Mouse (Mus musculus) right cerebral cortex, adult 2 months (tissue): Measurements from ENCODE around the gene Cplx2.
A peak's percentile ranks its signal among the peaks of the same experiment; 100 is the strongest.

Experiments
- DNase-seq, 2 experiments: peaks; one replicate each; pipeline ENCODE4 v3.0.0; 2021 to 2022; ENCODE audit warnings: low spot score in 2 of 2

Cplx2 gene

GRCm38 (mm10) chr13:54371049-54371386 is at the start of gene Cplx2:
Gene Cplx2, plus strand, starts transcription at chr13:54371349.
- no peak for DNase-seq

DNA sequence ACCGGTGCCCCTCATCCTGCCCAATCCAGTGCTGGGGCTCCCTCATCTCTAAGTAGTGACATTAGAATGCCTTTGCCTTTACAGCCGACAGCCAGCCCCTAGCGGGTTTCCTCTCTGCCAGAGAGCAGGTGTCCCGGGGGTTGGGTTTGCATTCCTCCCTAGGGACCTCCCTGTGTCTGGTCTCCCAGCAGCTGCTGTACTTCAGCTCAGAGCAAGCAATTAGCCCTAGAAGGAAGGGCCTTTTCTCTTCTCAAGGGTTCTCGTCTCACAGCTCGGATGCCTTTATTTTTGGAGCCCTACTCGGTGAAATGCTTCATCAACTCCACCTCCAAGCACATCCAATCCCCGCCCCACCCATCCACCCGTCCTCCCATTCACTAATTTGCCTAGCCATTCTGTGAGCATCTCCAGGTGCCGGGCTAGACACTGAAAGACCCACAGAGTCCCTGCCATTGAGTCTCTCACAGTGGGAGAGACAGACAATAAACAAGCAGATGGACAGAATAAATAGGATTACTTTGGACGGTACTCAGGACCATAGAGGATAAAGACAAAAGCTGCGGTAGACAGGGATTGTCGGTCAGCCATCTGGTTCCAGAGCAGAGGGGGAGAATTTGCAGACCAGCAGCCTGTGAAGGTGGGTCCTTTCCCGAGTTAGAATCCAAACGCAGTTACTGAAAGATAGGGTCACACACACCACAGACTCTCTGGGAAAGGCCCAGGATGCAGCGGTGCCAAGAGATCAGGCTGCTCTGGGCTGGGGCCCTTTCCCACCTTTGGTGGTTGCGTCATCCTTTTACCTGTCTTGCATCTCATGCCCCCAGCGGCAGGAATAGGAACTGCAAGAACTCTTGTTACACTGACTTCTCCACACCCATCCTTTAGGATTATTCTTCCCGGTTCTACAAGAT is 48.5 kb upstream of the Cplx2 start:
- peak; percentile 73 to 75 for DNase-seq

DNA sequence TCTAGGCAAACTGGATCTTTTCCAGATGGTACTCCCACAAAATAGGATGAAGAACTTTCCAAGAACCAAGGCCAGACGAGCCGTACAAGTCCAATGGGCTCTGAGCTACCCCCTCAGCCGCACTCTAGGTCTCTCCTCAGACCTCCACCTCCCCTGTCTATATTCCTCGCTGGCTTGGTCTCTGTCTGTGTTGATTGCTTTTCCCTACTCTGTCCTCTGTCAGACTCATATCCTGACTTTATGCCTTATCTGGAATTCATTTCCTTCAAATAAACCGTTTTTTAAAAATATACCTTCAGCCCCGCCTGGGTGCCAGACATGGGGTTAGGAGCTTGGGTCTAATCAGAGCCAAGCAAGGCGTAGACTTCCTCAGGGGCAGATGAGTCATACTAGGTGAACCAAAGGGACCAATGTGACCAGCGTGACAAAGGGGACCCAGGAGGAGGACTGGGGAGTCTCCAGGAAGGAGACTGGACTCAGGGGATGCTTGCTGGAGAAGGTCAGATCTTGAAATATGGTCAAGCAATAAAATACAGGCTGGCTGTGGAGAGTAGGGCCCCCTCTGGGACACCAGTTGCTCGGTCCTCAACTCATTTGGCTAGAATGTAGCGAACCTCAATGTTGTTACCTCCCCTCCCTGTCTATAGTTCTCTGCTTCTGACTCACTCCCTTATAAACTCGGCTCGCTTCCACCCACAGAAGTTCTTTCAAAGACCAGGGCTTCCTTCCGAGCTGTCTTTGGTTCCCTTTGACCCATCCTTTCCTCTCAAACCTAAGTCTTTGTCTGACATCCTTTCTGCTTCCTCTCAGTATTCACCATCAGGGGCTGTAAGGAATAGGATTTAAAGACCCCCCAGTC is 47.6 kb upstream of the Cplx2 start:
- DNase-seq, result no peak

- no peak for DNase-seq
Observed at GRCm38 (mm10) chr13:54324178-54324577, 47.0 kb upstream of the Cplx2 start.

GRCm38 (mm10) chr13:54325814-54326213 is 45.3 kb upstream of the Cplx2 start:
- DNase-seq, result peak; percentile 63 to 70

GRCm38 (mm10) chr13:54326686-54327447 is 44.3 kb upstream of the Cplx2 start:
- DNase-seq, result no peak

DNA sequence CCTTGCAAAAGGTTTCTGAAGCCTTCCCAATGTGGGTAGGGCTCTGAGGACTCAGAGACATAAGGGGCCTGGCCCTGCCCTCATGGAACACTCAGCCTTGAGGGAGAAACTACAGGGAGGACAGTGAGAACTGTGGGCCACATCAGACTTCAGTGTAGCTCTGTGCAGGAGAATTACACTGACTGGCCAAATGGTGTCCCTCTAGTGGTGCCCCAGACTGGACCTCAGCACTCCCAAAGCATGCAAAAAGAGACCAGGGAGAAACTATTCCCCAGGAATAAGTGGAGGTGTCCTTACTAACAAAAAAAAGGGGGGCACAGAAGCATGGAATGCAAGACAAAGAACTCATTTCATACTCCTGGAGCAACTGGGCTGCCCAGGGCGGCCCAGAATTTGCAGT is 43.1 kb upstream of the Cplx2 start:
- DNase-seq, result no peak

DNA sequence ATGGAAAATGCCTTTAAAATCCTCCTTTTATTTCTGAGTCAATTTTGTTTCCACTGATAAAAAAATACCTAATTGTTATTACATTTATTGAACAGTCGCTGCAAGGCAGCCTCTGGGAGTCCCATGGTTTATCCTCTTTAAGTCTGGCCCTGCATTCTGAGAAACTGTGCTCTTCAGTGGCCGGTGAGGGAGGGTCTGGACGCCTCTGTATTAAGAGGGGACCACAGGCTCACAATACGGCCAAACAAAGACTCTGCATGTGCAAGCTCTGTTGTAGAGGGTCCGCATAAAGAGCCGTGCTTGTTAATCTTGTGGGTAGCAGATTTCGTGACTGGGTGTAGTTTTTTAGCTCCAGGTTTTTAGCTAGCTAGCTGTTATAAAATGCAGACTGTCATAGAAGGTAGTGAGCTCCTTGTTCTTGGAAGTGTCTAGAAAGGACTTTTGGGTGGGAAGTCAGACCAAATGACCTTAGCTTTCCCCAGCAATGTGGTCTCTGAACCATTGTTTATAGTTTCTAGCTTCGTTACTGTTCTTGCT is 42.1 kb upstream of the Cplx2 start:
- no peak for DNase-seq

GRCm38 (mm10) chr13:54331825-54332675 is 39.1 kb upstream of the Cplx2 start:
- peak in 1 of 2 experiments; percentile 64 for DNase-seq

GRCm38 (mm10) chr13:54332921-54333477 is 38.1 kb upstream of the Cplx2 start:
- no peak for DNase-seq

- peak; percentile 66 to 70 for DNase-seq
Observed at GRCm38 (mm10) chr13:54337058-54337457, 34.1 kb upstream of the Cplx2 start.

- DNase-seq, result no peak
Observed at GRCm38 (mm10) chr13:54337541-54337940, 33.6 kb upstream of the Cplx2 start.

DNA sequence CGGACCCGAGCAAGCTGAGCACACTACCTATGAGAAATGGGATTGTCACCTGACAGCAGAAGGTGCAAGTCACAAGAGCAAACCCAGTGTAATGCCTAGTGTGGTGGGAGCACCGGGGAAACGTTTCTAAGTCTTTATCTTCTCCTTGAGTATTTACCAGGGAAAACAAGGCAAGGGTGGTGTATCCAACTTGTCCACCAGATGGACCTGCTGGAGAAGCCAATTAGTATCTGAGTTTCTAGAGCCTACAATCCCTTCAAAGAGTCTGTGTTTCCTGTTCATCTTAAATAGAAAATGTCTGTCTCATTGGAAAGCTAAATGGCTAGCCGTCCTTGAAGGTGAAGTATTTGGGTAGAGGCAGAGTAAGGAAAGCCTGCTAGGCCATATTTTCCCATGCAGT is 32.3 kb upstream of the Cplx2 start:
- no peak for DNase-seq

DNA sequence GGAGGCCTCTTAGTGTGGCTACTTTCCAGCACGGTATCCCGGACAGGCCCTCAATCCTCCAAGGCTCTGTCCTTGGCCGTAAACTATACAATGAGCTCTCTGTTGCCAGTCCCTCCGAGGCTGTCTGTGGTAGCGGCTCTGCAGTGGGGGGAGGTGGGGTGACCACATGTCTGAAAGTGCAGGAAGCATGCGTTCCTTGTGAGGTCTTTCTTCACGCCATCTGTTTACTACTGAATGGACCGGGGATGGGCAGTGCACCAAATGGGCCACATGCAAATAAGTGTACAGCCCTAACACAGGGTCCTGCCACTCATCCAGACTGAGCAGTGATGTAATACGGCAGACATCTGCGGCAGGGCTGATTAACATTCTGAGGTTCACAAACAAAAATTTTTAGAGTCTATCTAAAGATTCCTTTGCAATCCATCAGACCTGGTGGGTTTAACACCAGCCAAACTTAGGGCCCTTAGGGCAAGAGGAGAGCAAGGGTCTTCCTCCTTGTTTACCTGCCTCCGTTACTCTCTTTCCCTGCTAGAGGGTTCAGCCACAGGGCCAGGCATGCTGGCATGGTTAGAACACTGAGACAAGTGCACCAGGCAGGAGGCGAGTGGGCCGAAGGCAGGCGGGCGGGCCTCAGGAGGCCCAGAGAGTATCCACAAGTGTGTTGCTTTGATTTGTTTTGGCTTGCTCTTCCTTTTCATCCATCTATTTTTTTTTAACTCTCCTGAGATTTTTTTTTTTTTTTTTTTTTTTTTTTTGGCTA is 25.1 kb upstream of the Cplx2 start:
- DNase-seq, result no peak

DNA sequence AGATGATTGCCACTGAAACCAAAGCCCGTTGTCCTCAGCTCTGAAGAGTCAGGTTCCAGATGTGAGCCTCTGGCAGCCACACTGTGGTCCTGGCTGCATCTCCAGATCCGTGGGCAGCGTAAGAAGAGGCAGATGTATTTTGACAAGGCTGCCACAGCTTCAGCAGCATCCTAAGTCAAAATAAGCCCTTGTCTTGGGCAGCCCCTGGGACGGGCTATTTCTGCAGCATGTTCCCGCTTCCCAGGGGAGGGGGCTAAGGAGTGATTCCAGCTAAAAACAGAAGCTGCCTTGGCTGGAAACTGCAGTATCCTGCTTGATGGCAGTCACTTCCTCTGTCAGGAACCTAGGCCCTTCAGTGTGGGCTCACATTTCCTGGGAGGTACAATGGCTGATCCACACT is 23.1 kb upstream of the Cplx2 start:
- DNase-seq, result no peak

GRCm38 (mm10) chr13:54349126-54349759 is 21.9 kb upstream of the Cplx2 start:
- no peak for DNase-seq

GRCm38 (mm10) chr13:54357420-54357819 is 13.7 kb upstream of the Cplx2 start:
- DNase-seq, result no peak

GRCm38 (mm10) chr13:54359181-54359580 is 12.0 kb upstream of the Cplx2 start:
- peak; percentile 63 to 64 for DNase-seq

DNA sequence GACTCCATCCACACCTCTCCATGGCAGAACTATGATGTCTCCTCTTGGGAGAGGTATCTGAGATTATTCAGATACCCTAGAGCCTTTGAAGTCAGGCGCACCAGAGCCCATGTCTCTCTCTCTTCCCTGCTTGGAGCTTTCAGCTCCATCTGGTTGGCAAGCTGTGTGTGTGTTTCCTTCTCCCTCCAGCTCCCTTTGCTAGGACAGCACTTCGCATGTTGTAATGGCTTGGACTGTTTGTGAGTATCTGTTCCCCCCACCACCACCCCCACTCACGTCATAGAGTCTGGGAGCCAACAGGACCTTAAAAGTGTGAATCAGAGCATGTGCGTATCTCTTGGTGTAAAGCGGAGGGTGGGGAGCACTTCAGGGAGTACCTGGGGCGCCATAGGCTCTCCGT is 6.5 kb upstream of the Cplx2 start:
- no peak for DNase-seq
